Mouse (Mus musculus): ENCODE measurements at regions not wholly inside any gene's neighbourhood (a gene's known extent, or its start where the extent isn't known, plus 50 kb on each side); places are given as distances from the start of the nearest gene placed in this dataset.

- DNase-seq: no peak
Observed at GRCm38 (mm10) chr4:71811444-71811843, 53.7 kb upstream of the Gm11232 start.

GRCm38 (mm10) chr4:71808271-71808670 lies 50.5 kb upstream of the Gm11232 start:
- DNase-seq: no peak

All from adrenal gland, postnatal 25 days (tissue).